ENCODE assay signal across 13 mouse cellular contexts in genomic region chrX:71210467-71210866, GRCm38 (mm10). TPM values are rescaled to one million over a fixed set of nuclear protein-coding genes. Genes with fewer than 3 reads are reported as not detected.
DNase-seq lines count a peak whose midpoint lies in the region; ATAC-seq and TF ChIP-seq lines count a peak whose summit lies in the region.
"Had no signal": no experiment of that assay in that cellular context is flagged by ENCODE, and none has a peak within 500 bp of the region (broad histone marks: within the 10 kb centered on the region; RNA-seq: fewer than 3 reads in every experiment).

Mtm1 (plus strand) TSS chrX:71210767.

- no peaks in the 10 kb centered on the region for H3K36me3 ChIP-seq in hindbrain, embryonic 13.5 days
- H3K36me3 ChIP-seq: limb, embryonic 10.5 days; liver, embryonic 15.5 days had no signal

- intact Hi-C loops in heart, postnatal 10 days (cut with DNase I) = no loop called here

- H3K9me3 ChIP-seq in hindbrain, embryonic 13.5 days = no peaks in the 10 kb centered on the region
- H3K9me3 ChIP-seq: limb, embryonic 10.5 days; liver, embryonic 15.5 days; megakaryocyte, embryonic 14.5 days had no signal

- peaks cover 8% of the 10 kb centered on the region for H3K4me1 ChIP-seq in bone marrow macrophage, adult 2 months (ENCODE audit: control insufficient read depth, insufficient read depth, low read length)
- no peaks in the 10 kb centered on the region for H3K4me1 ChIP-seq in hindbrain, embryonic 13.5 days (replicated peaks)
- H3K4me1 ChIP-seq: limb, embryonic 10.5 days had no signal

- H3K27me3 ChIP-seq in hindbrain, embryonic 13.5 days = no peaks in the 10 kb centered on the region
- H3K27me3 ChIP-seq: liver, embryonic 15.5 days had no signal

- no peak for TF ChIP-seq CTCF in bone marrow macrophage, adult 2 months (IDR thresholded peaks at IDR 0.05; ENCODE audit: low read depth, low read length)

- no peak for TF ChIP-seq POLR2A in bone marrow macrophage, adult 2 months (IDR thresholded peaks at IDR 0.05; ENCODE audit: borderline replicate concordance, low read depth, low read length)

- H3K4me3 ChIP-seq in bone marrow macrophage, adult 2 months (ENCODE audit: insufficient read depth, low read length) = no peak within 1 kb of the TSS
- H3K4me3 ChIP-seq in hindbrain, embryonic 13.5 days = no peak within 1 kb of the TSS
- H3K4me3 ChIP-seq: limb, embryonic 10.5 days; liver, embryonic 15.5 days; megakaryocyte, embryonic 14.5 days had no signal

- ATAC-seq in granulocyte monocyte progenitor cell, adult 5-6 weeks (replicated peaks; ENCODE audit: poor library complexity, severe bottlenecking) = no peak
- no peak for ATAC-seq in monocyte, adult 5-6 weeks (replicated peaks; ENCODE audit: insufficient number of reproducible peaks, low FRiP score, low TSS enrichment, poor library complexity, severe bottlenecking)
- no peak for ATAC-seq in hindbrain, embryonic 13.5 days (ENCODE audit: low FRiP score)
- ATAC-seq: forebrain, postnatal 0 days had no signal

- H3K4me2 ChIP-seq in hindbrain, embryonic 13.5 days = no peak within 1 kb of the TSS
- H3K4me2 ChIP-seq: liver, embryonic 15.5 days had no signal

- no peak for DNase-seq in heart, postnatal 10 days
- no peak for DNase-seq in heart, adult 9 months (ENCODE audit: low spot score in 2 of 2)
- no peak for DNase-seq in thymus, postnatal 36 days
- DNase-seq: cerebellum, adult 11-12 months; forebrain, postnatal 0 days; kidney, adult 9 months had no signal

- WGBS in hindbrain, embryonic 13.5 days = 42% methylated on average over 1 of the region's 1 CpGs

- H3K27ac ChIP-seq in bone marrow macrophage, adult 2 months (ENCODE audit: insufficient read depth, low read depth, low read length) = no peak within 1 kb of the TSS
- H3K27ac ChIP-seq in hindbrain, embryonic 13.5 days = no peak within 1 kb of the TSS
- H3K27ac ChIP-seq: limb, embryonic 10.5 days; liver, embryonic 15.5 days had no signal

- H3K9ac ChIP-seq in hindbrain, embryonic 13.5 days = no peak within 1 kb of the TSS
- H3K9ac ChIP-seq: forebrain, postnatal 0 days; liver, embryonic 15.5 days had no signal

RNA-seq across cellular contexts. Expression of gene Mtm1, which starts in this region (rescaled TPM):
- 10 to 100 TPM; 18.4 to 20.1 TPM for total RNA-seq in heart, postnatal 10 days (2021)
- polyA plus RNA-seq in bone marrow macrophage, adult 2 months (2012; ENCODE audit: insufficient read depth, insufficient read length, missing spikeins) = 17.4 and 19.3 TPM in 2 replicates
- total RNA-seq in granulocyte monocyte progenitor cell, adult 5-6 weeks (2014; fragmentation: Nextera tagmentation) = 26.0 and 28.3 TPM in 2 replicates
- total RNA-seq in granulocyte monocyte progenitor cell, adult 5-6 weeks (2017) = 28.8 and 43.0 TPM in 2 replicates
- 23.7 to 31.4 TPM (median 25.8 TPM) in 3 replicates for total RNA-seq in monocyte, adult 5-6 weeks (2017)
- polyA plus RNA-seq in hindbrain, embryonic 13.5 days (2015; fragmentation: Nextera tagmentation; extraction: Ambion mirVana) = 4.7 and 5.1 TPM in 2 replicates
